Mouse (Mus musculus) ZHBTc4 (cell line): Measurements from ENCODE around the gene Ier5.

Experiments used
- DNase-seq: peaks from one replicate; pipeline ENCODE4 v3.0.0-alpha.2; 2011; ENCODE audit warnings: low read depth, low spot score

The Ier5 gene

GRCm38 (mm10) chr1:155102631-155103030 lies 3.2 kb upstream of the Ier5 start:
- no peak for DNase-seq

- peak; percentile 58 for DNase-seq
Measured at GRCm38 (mm10) chr1:155098486-155099279, 753 bp downstream of the Ier5 start.

GRCm38 (mm10) chr1:155097931-155098485 lies 1.4 kb downstream of the Ier5 start:
- no peak for DNase-seq

- DNase-seq, result no peak
Measured at GRCm38 (mm10) chr1:155097354-155097753, 2.1 kb downstream of the Ier5 start.

- no peak for DNase-seq
Measured at GRCm38 (mm10) chr1:155096620-155097261, 2.7 kb downstream of the Ier5 start.

GRCm38 (mm10) chr1:155093971-155094707 lies 5.3 kb downstream of the Ier5 start:
- DNase-seq, result no peak

- DNase-seq, result no peak
Measured at GRCm38 (mm10) chr1:155093145-155093791, 6.2 kb downstream of the Ier5 start.

GRCm38 (mm10) chr1:155091842-155092800 lies 7.3 kb downstream of the Ier5 start:
- DNase-seq, result no peak

GRCm38 (mm10) chr1:155091374-155091841 lies 8.0 kb downstream of the Ier5 start:
- no peak for DNase-seq

- no peak for DNase-seq
Measured at GRCm38 (mm10) chr1:155090736-155091135, 8.7 kb downstream of the Ier5 start.

GRCm38 (mm10) chr1:155090327-155090726 lies 9.1 kb downstream of the Ier5 start:
- DNase-seq, result no peak

GRCm38 (mm10) chr1:155088847-155089603 lies 10.4 kb downstream of the Ier5 start:
- no peak for DNase-seq

GRCm38 (mm10) chr1:155088046-155088445 lies 11.4 kb downstream of the Ier5 start:
- DNase-seq, result no peak

GRCm38 (mm10) chr1:155086893-155087292 lies 12.5 kb downstream of the Ier5 start:
- DNase-seq, result no peak

- DNase-seq, result peak; percentile 56
Measured at GRCm38 (mm10) chr1:155086416-155086815, 13.0 kb downstream of the Ier5 start.

GRCm38 (mm10) chr1:155084839-155085238 lies 14.6 kb downstream of the Ier5 start:
- DNase-seq, result no peak

GRCm38 (mm10) chr1:155083271-155084265 lies 15.9 kb downstream of the Ier5 start:
- peak; percentile 90 for DNase-seq

GRCm38 (mm10) chr1:155082965-155083268 lies 16.5 kb downstream of the Ier5 start:
- peak; percentile 84 for DNase-seq
